Mouse (Mus musculus) stomach, postnatal 0 days (tissue): ENCODE results near the gene Capn10. TPM values are rescaled to one million over a fixed set of nuclear protein-coding genes. Genes with fewer than 3 reads are reported as not detected.

Experiments
- ATAC-seq: fragments of 200-750 bp; cut with Nextera tagmentation; 2 replicates; pipeline ENCODE4 v1.8.0; 2017; ENCODE audit not compliant: low FRiP score, low TSS enrichment
- DNase-seq: peaks from one replicate; pipeline ENCODE4 v3.0.0-alpha.2; 2016; ENCODE audit warnings: low spot score
- H3K27ac ChIP-seq: fragments of 300-500 bp; sonication (generic); replicated peaks from 2 replicates; pipeline ENCODE4 v1.5.1; 2014; ENCODE audit warnings: mild to moderate bottlenecking, control low read depth
- H3K27me3 ChIP-seq: fragments of 300-500 bp; sonication (generic); 2 replicates; pipeline ENCODE4 v1.6.1; 2014; ENCODE audit warnings: low read length; ENCODE audit not compliant: control insufficient read depth, insufficient read depth
- H3K36me3 ChIP-seq: fragments of 300-500 bp; sonication (generic); 2 replicates; pipeline ENCODE4 v1.6.1; 2014; ENCODE audit warnings: low read length, mixed read lengths; ENCODE audit not compliant: control insufficient read depth, insufficient read depth
- H3K4me1 ChIP-seq: fragments of 300-500 bp; sonication (generic); replicated peaks from 2 replicates; pipeline ENCODE4 v1.6.1; 2014; ENCODE audit warnings: antibody characterized with exemption; ENCODE audit not compliant: control insufficient read depth, insufficient read depth
- H3K4me2 ChIP-seq: fragments of 300-500 bp; sonication (generic); replicated peaks from 2 replicates; pipeline ENCODE4 v1.6.1; 2014; ENCODE audit warnings: low read depth, mild to moderate bottlenecking, control low read depth, moderate library complexity
- H3K4me3 ChIP-seq: fragments of 300-500 bp; sonication (generic); 2 replicates; pipeline ENCODE4 v1.5.1; 2014; ENCODE audit warnings: low read depth, low read length, control low read depth
- H3K9ac ChIP-seq: fragments of 300-500 bp; sonication (generic); 2 replicates; pipeline ENCODE4 v1.6.1; 2014; ENCODE audit warnings: mild to moderate bottlenecking, low read length, control low read depth, mixed read lengths
- H3K9me3 ChIP-seq: fragments of 300-500 bp; sonication (generic); 2 replicates; pipeline ENCODE4 v1.6.1; 2016; ENCODE audit warnings: low read length; ENCODE audit not compliant: control insufficient read depth
- CTCF ChIP-seq: IDR thresholded peaks from 2 replicates; pipeline ENCODE4 v1.5.1; 2016; ENCODE audit warnings: antibody characterized with exemption, low read depth, mild to moderate bottlenecking, moderate library complexity
- EP300 ChIP-seq: optimal IDR thresholded peaks from 2 replicates; pipeline ENCODE3; 2016; ENCODE audit warnings: antibody characterized with exemption
- WGBS: fragments of 180-500 bp; shearing (Covaris S2); extraction: QIAGEN DNeasy Blood & Tissue Kit; methylation state at CpG from one replicate; pipeline ENCODE4 v1.1.7; 2014; 5-methylcytosine and 5-hydroxymethylcytosine counted together
- polyA plus RNA-seq: library from polyadenylated mRNA; unstranded; fragments of >200 nt; fragmentation: Nextera tagmentation; extraction: Ambion mirVana; gene quantifications from 2 replicates; pipeline ENCODE4 v1.2.1, GENCODE M21; 2015

Capn10 gene
- polyA plus RNA-seq, 1 experiment from 2014 or later: 23.3 TPM

GRCm38 (mm10) chr1:92921496-92921895 is 12.7 kb upstream of the Capn10 start:
- peaks cover 28% of the 10 kb centered on the region for H3K36me3 ChIP-seq
- no peak overlapping the region for H3K9ac ChIP-seq
- no peaks in the 10 kb centered on the region for H3K9me3 ChIP-seq
- no peak overlapping the region for H3K27ac ChIP-seq
- H3K27me3 ChIP-seq: no peaks in the 10 kb centered on the region
- no peaks in the 10 kb centered on the region for H3K4me1 ChIP-seq
- DNase-seq (no peak), ATAC-seq (no peak)
- 84% methylated on average over 4 of the region's 4 CpGs for WGBS
- no peak for TF ChIP-seq EP300
- no peak for TF ChIP-seq CTCF
- H3K4me2 ChIP-seq: no peak overlapping the region
- H3K4me3 ChIP-seq: no peak overlapping the region

GRCm38 (mm10) chr1:92930171-92930706 is 3.9 kb upstream of the Capn10 start:
- ATAC-seq (no peak), DNase-seq (no peak)
- Histone ChIP-seq H3K36me3 (no peaks in the 10 kb centered on the region), H3K4me1 (peaks cover 4% of the 10 kb centered on the region; the same call in 1 of the 2 replicates), H3K27ac (no peak overlapping the region), H3K4me2 (no peak overlapping the region), H3K4me3 (no peak overlapping the region), H3K27me3 (no peaks in the 10 kb centered on the region), H3K9me3 (no peaks in the 10 kb centered on the region), H3K9ac (no peak overlapping the region)
- WGBS: 8% methylated on average over 1 of the region's 1 CpGs
- no peak for TF ChIP-seq CTCF
- no peak for TF ChIP-seq EP300

DNA sequence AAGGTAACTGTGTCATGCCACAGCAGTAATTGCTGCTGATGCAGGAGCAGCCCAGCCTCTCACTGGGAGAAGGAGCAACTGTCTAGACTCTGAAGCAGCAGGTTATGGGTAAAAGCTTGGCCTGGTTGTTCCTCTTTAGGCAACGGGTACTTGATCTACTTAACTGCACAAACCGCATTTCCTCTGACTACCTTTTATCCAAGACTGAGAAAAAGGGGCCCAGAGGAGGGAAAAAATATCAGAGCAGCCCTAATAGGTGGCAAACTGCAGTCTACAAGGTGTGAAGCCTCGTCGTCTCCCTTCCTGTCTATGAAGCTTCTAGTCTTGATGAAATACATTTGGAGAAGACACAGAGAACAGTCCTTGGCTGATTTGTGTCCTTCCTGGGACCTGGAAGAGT is 565 bp upstream of the Capn10 start:
- Histone ChIP-seq H3K4me1 (peaks cover 6% of the 10 kb centered on the region; the same call in 1 of the 2 replicates), H3K27ac (peak overlapping the region; percentile 96), H3K9ac (peak overlapping the region; percentile 71; the same call in 1 of the 2 replicates), H3K9me3 (no peaks in the 10 kb centered on the region), H3K4me3 (peak overlapping the region; percentile 70), H3K27me3 (no peaks in the 10 kb centered on the region), H3K4me2 (peak overlapping the region; percentile 81), H3K36me3 (no peaks in the 10 kb centered on the region; the same call in 1 of the 2 replicates)
- no peak for DNase-seq
- no peak for ATAC-seq
- TF ChIP-seq EP300: no peak
- TF ChIP-seq CTCF: no peak
- 67% methylated on average over 4 of the region's 4 CpGs for WGBS

DNA sequence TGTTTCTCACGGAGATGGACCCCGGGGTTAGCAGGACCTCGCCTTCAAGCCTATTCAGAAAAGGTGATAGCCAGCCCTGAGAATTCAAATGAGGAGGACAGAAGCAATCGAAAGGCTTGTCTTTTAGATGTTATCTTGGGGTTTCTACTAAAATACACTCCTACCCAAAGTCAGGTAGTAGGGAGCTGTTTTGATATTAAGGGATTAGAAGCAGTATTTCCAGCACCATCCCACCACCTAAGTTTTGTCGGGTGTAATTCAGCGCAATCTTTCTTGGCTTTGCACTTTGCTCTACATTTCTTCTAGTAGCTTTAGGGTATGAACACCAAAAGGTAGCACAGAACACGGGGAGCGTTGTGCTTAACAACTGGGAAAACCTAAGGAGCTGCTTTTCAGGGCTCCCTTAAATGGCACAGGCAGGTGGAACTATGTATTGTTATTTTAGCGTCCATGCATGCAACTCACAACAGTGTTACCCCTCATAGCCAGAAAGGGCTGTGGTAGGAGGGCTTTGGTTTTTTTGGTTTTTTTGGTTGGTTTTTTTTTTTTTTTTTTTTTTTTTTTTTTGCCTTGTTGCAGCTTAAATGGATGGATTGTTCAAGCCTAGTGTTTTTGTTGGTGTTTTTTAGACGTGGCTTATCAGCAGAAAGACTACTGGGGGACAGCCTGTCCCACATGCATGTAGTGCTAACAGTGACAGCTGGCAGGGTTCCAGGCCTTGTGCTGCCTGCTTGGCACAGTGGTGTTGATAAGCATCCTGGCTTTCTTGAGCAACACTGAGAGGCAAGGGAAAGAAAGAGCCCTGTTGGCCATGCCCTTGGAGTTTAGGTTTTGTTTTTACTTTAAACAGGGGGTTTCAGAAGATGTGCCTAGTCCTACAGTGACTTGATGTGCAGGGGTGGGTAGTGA is 1.1 kb downstream of the Capn10 start:
- Histone ChIP-seq H3K36me3 (peaks cover 11% of the 10 kb centered on the region), H3K4me3 (peak overlapping the region; percentile 70), H3K4me2 (peak overlapping the region; percentile 81), H3K9ac (peak overlapping the region; percentile 71), H3K27me3 (no peaks in the 10 kb centered on the region), H3K27ac (peak overlapping the region; percentile 96), H3K9me3 (no peaks in the 10 kb centered on the region), H3K4me1 (peaks cover 6% of the 10 kb centered on the region; the same call in 1 of the 2 replicates)
- 13% methylated on average over 10 of the region's 10 CpGs for WGBS
- TF ChIP-seq CTCF: no peak
- no peak for TF ChIP-seq EP300
- ATAC-seq (no peak), DNase-seq (peak; percentile 76)

- TF ChIP-seq EP300 (no peak), CTCF (peak; percentile 50)
- Histone ChIP-seq H3K4me3 (0 out of 2 replicates have a peak overlapping the region, but pooled peaks have one; percentile 70), H3K4me1 (peaks cover 6% of the 10 kb centered on the region; the same call in 1 of the 2 replicates), H3K4me2 (peak overlapping the region; percentile 81), H3K27ac (no peak overlapping the region), H3K9me3 (no peaks in the 10 kb centered on the region), H3K9ac (0 out of 2 replicates have a peak overlapping the region, but pooled peaks have one; percentile 19), H3K27me3 (no peaks in the 10 kb centered on the region), H3K36me3 (peaks cover 14% of the 10 kb centered on the region)
- ATAC-seq (no peak), DNase-seq (no peak)
- 23% methylated on average over 2 of the region's 2 CpGs for WGBS
These were observed 1.8 kb downstream of the Capn10 start for GRCm38 (mm10) chr1:92935977-92936376.
